Mouse (Mus musculus) midbrain, embryonic 13.5 days (tissue): Measurements from ENCODE around the gene Nudt12. TPM values are rescaled to one million over a fixed set of nuclear protein-coding genes. Genes with fewer than 3 reads are reported as not detected.

ENCODE experiments used
- ATAC-seq: fragments of 200-750 bp; cut with Nextera tagmentation; 2 replicates; pipeline ENCODE4 v1.8.0; 2017; ENCODE audit warnings: mild to moderate bottlenecking, moderate TSS enrichment, moderate library complexity
- H3K27ac ChIP-seq: fragments of 300-500 bp; sonication (generic); 2 replicates; pipeline ENCODE4 v1.5.1; 2015; ENCODE audit warnings: inconsistent platforms, mild to moderate bottlenecking, moderate library complexity
- H3K27me3 ChIP-seq: fragments of 300-500 bp; sonication (generic); 2 replicates; pipeline ENCODE4 v1.6.1; 2015; ENCODE audit warnings: mild to moderate bottlenecking, inconsistent platforms
- H3K36me3 ChIP-seq: fragments of 300-500 bp; sonication (generic); 2 replicates; pipeline ENCODE4 v1.6.1; 2015; ENCODE audit warnings: mild to moderate bottlenecking, inconsistent platforms
- H3K4me1 ChIP-seq: fragments of 300-500 bp; sonication (generic); replicated peaks from 2 replicates; pipeline ENCODE4 v1.6.1; 2015; ENCODE audit warnings: inconsistent platforms
- H3K4me2 ChIP-seq: fragments of 300-500 bp; sonication (generic); replicated peaks from 2 replicates; pipeline ENCODE4 v1.6.1; 2015; ENCODE audit warnings: moderate library complexity, mild to moderate bottlenecking, inconsistent platforms
- H3K4me3 ChIP-seq: fragments of 300-500 bp; sonication (generic); replicated peaks from 2 replicates; pipeline ENCODE4 v1.5.1; 2015; ENCODE audit warnings: mild to moderate bottlenecking, inconsistent platforms
- H3K9ac ChIP-seq: fragments of 300-500 bp; sonication (generic); replicated peaks from 2 replicates; pipeline ENCODE4 v1.6.1; 2015; ENCODE audit warnings: mild to moderate bottlenecking, inconsistent platforms
- H3K9me3 ChIP-seq: fragments of 300-500 bp; sonication (generic); 2 replicates; pipeline ENCODE4 v1.6.1; 2016; ENCODE audit warnings: mild to moderate bottlenecking, inconsistent platforms
- WGBS: fragments of 180-500 bp; shearing (Covaris S2); methylation state at CpG from one replicate; pipeline ENCODE4 v1.1.7; 2015; 5-methylcytosine and 5-hydroxymethylcytosine counted together
- polyA plus RNA-seq: library from polyadenylated mRNA; unstranded; fragments of >200 nt; fragmentation: Nextera tagmentation; extraction: Ambion mirVana; gene quantifications from 2 replicates; pipeline ENCODE4 v1.2.1, GENCODE M21; 2015

Nudt12 gene
- polyA plus RNA-seq = 3.5 and 4.3 TPM in 2 replicates

- under 1% methylated on average over 22 of the region's 22 CpGs for WGBS
- peaks cover 3% of the 10 kb centered on the region; the same call in 1 of the 2 replicates for H3K4me1 ChIP-seq
- H3K4me2 ChIP-seq = peak within 1 kb of the TSS; percentile 70
- H3K36me3 ChIP-seq = no peaks in the 10 kb centered on the region
- peak within 1 kb of the TSS; percentile 70 for H3K9ac ChIP-seq
- H3K4me3 ChIP-seq = peak within 1 kb of the TSS; percentile 73
- 0 out of 2 replicates have a peak within 1 kb of the TSS, but pooled peaks have one; percentile 20 for H3K27ac ChIP-seq
- ATAC-seq = peak; percentile 91
- no peaks in the 10 kb centered on the region for H3K27me3 ChIP-seq
- H3K9me3 ChIP-seq = no peaks in the 10 kb centered on the region
Measured at GRCm38 (mm10) chr17:59013091-59013459, at the start of gene Nudt12. Gene Nudt12 (minus strand): TSS chr17:59013372.

- 66% methylated on average over 4 of the region's 4 CpGs for WGBS
- no peaks in the 10 kb centered on the region for H3K36me3 ChIP-seq
- H3K9me3 ChIP-seq = no peaks in the 10 kb centered on the region
- H3K27ac ChIP-seq = no peak overlapping the region
- no peak overlapping the region for H3K4me3 ChIP-seq
- no peak overlapping the region for H3K9ac ChIP-seq
- H3K4me2 ChIP-seq = no peak overlapping the region
- no peaks in the 10 kb centered on the region for H3K4me1 ChIP-seq
- no peak for ATAC-seq
- no peaks in the 10 kb centered on the region for H3K27me3 ChIP-seq
Measured at GRCm38 (mm10) chr17:59053306-59053705, 40.1 kb upstream of the Nudt12 start.

GRCm38 (mm10) chr17:59039754-59040153, 26.6 kb upstream of the Nudt12 start:
- no peak for ATAC-seq
- Histone ChIP-seq H3K36me3 (no peaks in the 10 kb centered on the region), H3K4me1 (no peaks in the 10 kb centered on the region), H3K4me2 (no peak overlapping the region), H3K27ac (no peak overlapping the region), H3K27me3 (no peaks in the 10 kb centered on the region), H3K9ac (no peak overlapping the region), H3K9me3 (no peaks in the 10 kb centered on the region), H3K4me3 (no peak overlapping the region)
- 50% methylated on average over 5 of the region's 5 CpGs for WGBS

DNA sequence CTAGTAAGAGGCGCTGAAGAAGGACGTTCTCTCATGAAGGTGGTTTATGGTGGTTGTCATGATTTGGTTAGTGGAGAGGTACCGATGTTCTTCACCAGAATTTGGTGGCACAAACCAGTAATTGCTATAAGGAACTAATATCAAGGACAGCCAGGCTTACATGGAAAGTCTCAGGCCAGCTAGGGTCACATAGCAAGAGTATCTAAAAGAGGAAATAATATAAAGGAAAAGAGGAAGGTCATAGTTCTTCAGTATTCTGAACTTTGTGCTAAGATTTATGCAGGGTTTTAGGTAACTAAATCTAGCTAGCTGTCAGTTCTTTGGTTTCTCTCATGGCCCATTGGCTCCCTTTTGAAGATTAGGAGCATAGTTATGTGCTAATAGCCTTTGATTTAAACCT, 20.3 kb upstream of the Nudt12 start:
- no peaks in the 10 kb centered on the region for H3K4me1 ChIP-seq
- no peaks in the 10 kb centered on the region for H3K27me3 ChIP-seq
- no peaks in the 10 kb centered on the region for H3K9me3 ChIP-seq
- H3K9ac ChIP-seq = no peak overlapping the region
- H3K4me3 ChIP-seq = no peak overlapping the region
- H3K36me3 ChIP-seq = no peaks in the 10 kb centered on the region
- ATAC-seq = no peak
- no peak overlapping the region for H3K27ac ChIP-seq
- WGBS = 93% methylated on average over 3 of the region's 3 CpGs
- no peak overlapping the region for H3K4me2 ChIP-seq

DNA sequence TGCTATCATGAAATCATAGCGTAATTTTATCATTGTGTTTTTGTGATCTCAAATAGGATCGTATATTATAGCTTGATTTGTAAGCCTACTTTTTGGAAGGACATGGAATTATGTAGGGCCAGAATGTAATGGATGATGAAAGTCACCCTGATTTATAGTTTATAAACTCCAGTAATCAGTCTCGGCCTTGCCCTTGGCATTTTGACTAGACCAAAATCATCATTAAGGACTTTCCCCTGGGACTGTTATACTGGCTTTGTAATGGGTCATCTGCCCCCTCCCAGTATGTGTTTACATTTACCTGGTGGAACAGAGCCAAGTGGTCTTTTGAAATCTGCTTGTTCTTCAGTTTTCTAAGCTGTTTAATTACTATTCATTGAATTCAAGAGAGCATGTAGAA, 13.2 kb upstream of the Nudt12 start:
- 0 out of 2 replicates have a peak, but pooled peaks cover 10% of the 10 kb centered on the region for H3K4me1 ChIP-seq
- 87% methylated on average over 3 of the region's 3 CpGs for WGBS
- no peaks in the 10 kb centered on the region for H3K9me3 ChIP-seq
- no peak overlapping the region for H3K9ac ChIP-seq
- H3K4me3 ChIP-seq = no peak overlapping the region
- H3K4me2 ChIP-seq = no peak overlapping the region
- ATAC-seq = no peak
- H3K27me3 ChIP-seq = no peaks in the 10 kb centered on the region
- H3K36me3 ChIP-seq = no peaks in the 10 kb centered on the region
- no peak overlapping the region for H3K27ac ChIP-seq

DNA sequence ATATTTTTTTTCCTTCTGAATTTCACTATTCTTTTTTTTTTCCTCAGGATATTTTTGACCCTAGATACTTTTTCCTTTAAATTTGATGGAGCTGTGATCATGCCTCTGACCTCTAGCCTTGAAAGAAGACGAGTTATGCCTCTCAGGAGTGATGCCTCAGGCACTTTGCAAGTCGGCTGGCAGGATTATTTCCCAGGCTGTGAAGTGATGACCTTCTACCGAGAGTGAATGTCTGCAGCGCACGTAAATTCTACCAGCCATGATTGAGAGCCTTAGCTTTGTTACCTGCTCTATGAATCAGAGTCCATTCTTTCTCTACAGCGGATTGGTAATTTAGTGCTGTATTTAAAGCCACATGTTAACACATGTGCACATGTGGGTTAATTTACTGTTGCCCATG, 11.3 kb upstream of the Nudt12 start:
- no peak overlapping the region for H3K27ac ChIP-seq
- H3K4me1 ChIP-seq = 0 out of 2 replicates have a peak, but pooled peaks cover 10% of the 10 kb centered on the region
- no peaks in the 10 kb centered on the region for H3K9me3 ChIP-seq
- no peak for ATAC-seq
- no peak overlapping the region for H3K4me3 ChIP-seq
- H3K4me2 ChIP-seq = no peak overlapping the region
- no peak overlapping the region for H3K9ac ChIP-seq
- no peaks in the 10 kb centered on the region for H3K27me3 ChIP-seq
- 28% methylated on average over 6 of the region's 6 CpGs for WGBS
- H3K36me3 ChIP-seq = no peaks in the 10 kb centered on the region

DNA sequence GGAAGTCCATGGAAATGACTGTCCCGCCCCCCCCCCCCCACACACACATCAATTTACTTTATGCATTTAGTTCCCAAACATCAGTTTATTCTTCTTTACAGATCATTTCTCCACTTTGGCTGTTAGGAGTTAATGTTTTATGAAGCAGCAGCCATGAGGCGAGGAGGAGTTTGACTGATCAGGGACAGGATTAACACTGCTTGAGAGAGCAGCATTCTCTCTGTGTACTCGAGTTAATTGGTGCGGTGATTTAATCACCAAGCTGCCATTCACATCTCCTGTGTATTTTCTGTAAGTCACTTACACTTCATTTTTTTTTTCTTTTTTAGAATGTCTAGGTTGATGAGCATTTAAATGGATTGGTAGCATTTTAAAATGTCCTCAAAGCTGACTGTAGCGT, 10.8 kb upstream of the Nudt12 start:
- ATAC-seq = no peak
- 0 out of 2 replicates have a peak, but pooled peaks cover 10% of the 10 kb centered on the region for H3K4me1 ChIP-seq
- H3K27ac ChIP-seq = no peak overlapping the region
- no peaks in the 10 kb centered on the region for H3K27me3 ChIP-seq
- 19% methylated on average over 5 of the region's 5 CpGs for WGBS
- no peak overlapping the region for H3K9ac ChIP-seq
- no peaks in the 10 kb centered on the region for H3K9me3 ChIP-seq
- H3K4me3 ChIP-seq = no peak overlapping the region
- H3K36me3 ChIP-seq = no peaks in the 10 kb centered on the region
- no peak overlapping the region for H3K4me2 ChIP-seq

DNA sequence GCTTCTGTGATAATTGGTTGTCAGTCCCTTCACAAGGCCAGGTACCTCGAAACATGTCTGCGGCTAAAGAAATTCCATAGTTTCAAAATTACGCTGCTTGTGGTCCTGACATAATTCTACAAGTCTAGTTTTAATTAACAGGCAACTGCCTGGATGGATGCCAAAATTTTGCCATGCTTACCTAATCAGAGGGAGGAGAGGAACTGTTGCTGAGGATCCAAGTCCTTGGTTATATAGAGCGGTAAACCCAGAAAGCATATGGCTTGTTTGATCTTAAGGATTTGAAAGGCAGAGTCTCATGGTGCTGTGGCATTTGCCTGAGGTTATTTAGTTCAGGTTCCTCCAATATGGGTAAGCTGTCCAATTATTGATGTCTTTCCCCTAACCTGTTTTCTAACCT, 5.5 kb upstream of the Nudt12 start:
- H3K36me3 ChIP-seq = no peaks in the 10 kb centered on the region
- H3K27ac ChIP-seq = no peak overlapping the region
- H3K27me3 ChIP-seq = no peaks in the 10 kb centered on the region
- 79% methylated on average over 4 of the region's 4 CpGs for WGBS
- no peak overlapping the region for H3K4me2 ChIP-seq
- H3K9ac ChIP-seq = no peak overlapping the region
- H3K4me1 ChIP-seq = no peaks in the 10 kb centered on the region
- no peaks in the 10 kb centered on the region for H3K9me3 ChIP-seq
- no peak overlapping the region for H3K4me3 ChIP-seq
- no peak for ATAC-seq

DNA sequence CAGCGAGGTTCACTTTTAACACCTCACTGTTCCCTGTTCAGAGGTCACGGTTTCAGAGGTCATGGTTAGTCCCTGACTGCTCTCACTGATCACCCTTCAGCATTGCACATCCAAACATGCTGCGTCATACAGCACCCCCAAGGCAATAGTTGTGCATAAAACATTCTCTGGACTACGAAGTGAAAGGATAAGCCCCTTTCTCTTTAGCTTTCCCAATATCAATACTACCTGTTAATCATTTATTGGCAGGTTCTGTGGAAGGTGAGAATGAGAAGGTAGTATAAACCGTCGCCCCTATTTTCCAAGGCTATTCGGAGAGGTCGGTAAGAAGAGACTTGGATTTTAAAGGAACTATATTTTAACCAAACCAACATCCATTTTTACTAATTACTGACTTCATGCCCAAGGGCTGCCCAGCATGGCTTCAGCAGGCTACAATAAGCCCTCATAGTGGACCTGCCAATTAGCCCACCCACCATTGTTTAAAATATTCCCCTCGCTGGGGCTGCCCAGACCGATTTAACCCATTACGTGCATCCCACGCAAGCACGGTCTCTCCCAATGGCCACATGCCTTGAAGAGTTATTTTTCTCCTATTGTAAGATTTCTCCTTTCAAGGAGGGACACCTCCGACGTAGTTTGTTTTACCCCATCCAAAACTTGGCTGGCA, 616 bp downstream of the Nudt12 start:
- ATAC-seq = peak; percentile 91
- Histone ChIP-seq H3K4me3 (peak overlapping the region; percentile 73), H3K36me3 (no peaks in the 10 kb centered on the region), H3K4me1 (peaks cover 3% of the 10 kb centered on the region; the same call in 1 of the 2 replicates), H3K9me3 (no peaks in the 10 kb centered on the region), H3K4me2 (peak overlapping the region; percentile 70), H3K9ac (peak overlapping the region; percentile 70), H3K27ac (0 out of 2 replicates have a peak overlapping the region, but pooled peaks have one; percentile 20), H3K27me3 (no peaks in the 10 kb centered on the region)
- 9% methylated on average over 15 of the region's 15 CpGs for WGBS

GRCm38 (mm10) chr17:59011546-59012307, 1.4 kb downstream of the Nudt12 start:
- no peak overlapping the region for H3K27ac ChIP-seq
- no peak overlapping the region for H3K9ac ChIP-seq
- no peaks in the 10 kb centered on the region for H3K27me3 ChIP-seq
- H3K4me1 ChIP-seq = peaks cover 3% of the 10 kb centered on the region; the same call in 1 of the 2 replicates
- no peak for ATAC-seq
- no peaks in the 10 kb centered on the region for H3K9me3 ChIP-seq
- 72% methylated on average over 13 of the region's 13 CpGs for WGBS
- no peaks in the 10 kb centered on the region for H3K36me3 ChIP-seq
- no peak overlapping the region for H3K4me2 ChIP-seq
- no peak overlapping the region for H3K4me3 ChIP-seq

- Histone ChIP-seq H3K9me3 (no peaks in the 10 kb centered on the region), H3K4me1 (no peaks in the 10 kb centered on the region), H3K9ac (no peak within 1 kb of the TSS), H3K36me3 (no peaks in the 10 kb centered on the region), H3K27me3 (no peaks in the 10 kb centered on the region), H3K4me3 (no peak within 1 kb of the TSS), H3K4me2 (no peak within 1 kb of the TSS), H3K27ac (no peak within 1 kb of the TSS)
- no peak for ATAC-seq
- WGBS = 80% methylated on average over 6 of the region's 6 CpGs
Measured at GRCm38 (mm10) chr17:58991275-58991674, 21.9 kb downstream of the Nudt12 start, which contains the start of gene Pdzph1. Gene Pdzph1 (minus strand): TSS chr17:58991375.

GRCm38 (mm10) chr17:58973237-58973636, 39.9 kb downstream of the Nudt12 start:
- Histone ChIP-seq H3K9me3 (no peaks in the 10 kb centered on the region), H3K27me3 (no peaks in the 10 kb centered on the region), H3K27ac (no peak overlapping the region)

More at GRCm38 (mm10) chr17:58973237-58973636, 39.9 kb downstream of the Nudt12 start:
- no peak for ATAC-seq
- no peaks in the 10 kb centered on the region for H3K36me3 ChIP-seq
- H3K4me1 ChIP-seq = no peaks in the 10 kb centered on the region; the same call in 1 of the 2 replicates
- no peak overlapping the region for H3K4me2 ChIP-seq
- no peak overlapping the region for H3K9ac ChIP-seq
- 48% methylated on average over 5 of the region's 5 CpGs for WGBS
- no peak overlapping the region for H3K4me3 ChIP-seq
